Mouse (Mus musculus) kidney, postnatal 0 days (tissue): ENCODE measurements at regions not wholly inside any gene's neighbourhood (a gene's known extent, or its start where the extent isn't known, plus 50 kb on each side); places are given as distances from the start of the nearest gene placed in this dataset.

Source experiments
- ATAC-seq: fragments of 200-750 bp; cut with Nextera tagmentation; replicated peaks from 2 replicates; pipeline ENCODE4 v1.8.0; 2017; ENCODE audit warnings: low read depth, moderate number of reproducible peaks, moderate TSS enrichment, moderate library complexity; ENCODE audit not compliant: low FRiP score
- DNase-seq: peaks from one replicate; pipeline ENCODE4 v3.0.0-alpha.2; 2016; ENCODE audit warnings: low spot score
- H3K27ac ChIP-seq: fragments of 300-500 bp; sonication (generic); 2 replicates; pipeline ENCODE4 v1.5.1; 2014; ENCODE audit warnings: mild to moderate bottlenecking
- H3K27me3 ChIP-seq: fragments of 300-500 bp; sonication (generic); 2 replicates; pipeline ENCODE4 v1.6.1; 2014; ENCODE audit warnings: low read length, mixed read lengths; ENCODE audit not compliant: insufficient read depth
- H3K36me3 ChIP-seq: fragments of 300-500 bp; sonication (generic); 2 replicates; pipeline ENCODE4 v1.6.1; 2014; ENCODE audit warnings: low read length, mixed read lengths; ENCODE audit not compliant: insufficient read depth
- H3K4me1 ChIP-seq: fragments of 300-500 bp; sonication (generic); replicated peaks from 2 replicates; pipeline ENCODE4 v1.6.1; 2014; ENCODE audit warnings: antibody characterized with exemption, low read length, mixed read lengths; ENCODE audit not compliant: insufficient read depth
- H3K4me2 ChIP-seq: fragments of 300-500 bp; sonication (generic); 2 replicates; pipeline ENCODE4 v1.6.1; 2014; ENCODE audit warnings: mild to moderate bottlenecking, low read length, moderate library complexity, mixed read lengths
- H3K4me3 ChIP-seq: fragments of 300-500 bp; sonication (generic); replicated peaks from 2 replicates; pipeline ENCODE4 v1.5.1; 2014; ENCODE audit warnings: low read depth, low read length
- H3K9ac ChIP-seq: fragments of 300-500 bp; sonication (generic); 2 replicates; pipeline ENCODE4 v1.6.1; 2014; ENCODE audit warnings: low read depth, low read length
- H3K9me3 ChIP-seq: fragments of 300-500 bp; sonication (generic); replicated peaks from 2 replicates; pipeline ENCODE4 v1.6.1; 2016; ENCODE audit warnings: low read length, inconsistent platforms, mixed read lengths
- CTCF ChIP-seq: IDR thresholded peaks from 2 replicates; pipeline ENCODE4 v1.5.1; 2016; ENCODE audit warnings: antibody characterized with exemption, low read depth, mild to moderate bottlenecking, moderate library complexity
- WGBS: fragments of 180-500 bp; shearing (Covaris S2); extraction: QIAGEN DNeasy Blood & Tissue Kit; methylation state at CpG from one replicate; pipeline ENCODE4 v1.1.7; 2014; 5-methylcytosine and 5-hydroxymethylcytosine counted together

GRCm38 (mm10) chr11:111177516-111177915, 111.6 kb downstream of the Kcnj2 start:
- H3K4me2 ChIP-seq, result no peak overlapping the region
- H3K9me3 ChIP-seq, result no peaks in the 10 kb centered on the region
- no peaks in the 10 kb centered on the region for H3K27me3 ChIP-seq
- no peaks in the 10 kb centered on the region for H3K36me3 ChIP-seq
- no peak overlapping the region for H3K27ac ChIP-seq
- DNase-seq (no peak), ATAC-seq (no peak)
- no peaks in the 10 kb centered on the region for H3K4me1 ChIP-seq
- no peak overlapping the region for H3K9ac ChIP-seq
- H3K4me3 ChIP-seq, result no peak overlapping the region
- no peak for TF ChIP-seq CTCF
- 81% methylated on average over 4 of the region's 4 CpGs for WGBS

GRCm38 (mm10) chr11:111197422-111197821, 131.5 kb downstream of the Kcnj2 start:
- Histone ChIP-seq H3K9ac (no peak overlapping the region), H3K36me3 (no peaks in the 10 kb centered on the region), H3K4me2 (no peak overlapping the region), H3K27me3 (no peaks in the 10 kb centered on the region), H3K9me3 (no peaks in the 10 kb centered on the region), H3K4me3 (no peak overlapping the region), H3K4me1 (no peaks in the 10 kb centered on the region), H3K27ac (no peak overlapping the region)
- DNase-seq, result no peak
- no peak for TF ChIP-seq CTCF
- ATAC-seq, result no peak
- WGBS, result 77% methylated on average over 4 of the region's 4 CpGs

DNA sequence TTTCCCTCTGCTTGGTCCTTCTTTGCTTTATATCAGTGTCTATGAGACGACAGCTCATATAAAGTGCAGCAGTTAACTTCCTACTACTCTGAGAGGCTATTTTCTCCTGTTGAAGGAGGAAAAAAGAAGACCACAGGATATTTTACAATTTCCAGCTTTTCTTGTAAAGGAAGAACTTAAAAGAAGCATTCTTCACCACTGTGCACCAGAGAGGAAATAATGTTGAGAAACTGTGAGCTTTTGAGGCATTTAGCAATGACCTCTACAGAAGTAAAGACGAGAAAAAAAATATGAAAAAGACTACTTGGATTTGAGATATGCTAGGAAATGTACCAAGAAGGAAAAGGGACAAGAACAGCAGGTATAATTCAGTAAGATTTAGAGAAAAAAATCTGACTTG, 134.5 kb downstream of the Kcnj2 start:
- DNase-seq, result no peak
- TF ChIP-seq CTCF, result no peak
- Histone ChIP-seq H3K4me3 (no peak overlapping the region), H3K9me3 (no peaks in the 10 kb centered on the region), H3K27ac (no peak overlapping the region), H3K27me3 (no peaks in the 10 kb centered on the region), H3K4me1 (no peaks in the 10 kb centered on the region), H3K4me2 (no peak overlapping the region), H3K36me3 (no peaks in the 10 kb centered on the region), H3K9ac (no peak overlapping the region)
- ATAC-seq, result no peak
- 52% methylated on average over 2 of the region's 2 CpGs for WGBS

- Histone ChIP-seq H3K27ac (no peak overlapping the region), H3K4me1 (no peaks in the 10 kb centered on the region), H3K4me2 (no peak overlapping the region), H3K27me3 (no peaks in the 10 kb centered on the region), H3K36me3 (no peaks in the 10 kb centered on the region), H3K9ac (no peak overlapping the region), H3K4me3 (no peak overlapping the region), H3K9me3 (no peaks in the 10 kb centered on the region)
- no peak for TF ChIP-seq CTCF
- no peak for ATAC-seq
- DNase-seq, result no peak
Observed at GRCm38 (mm10) chr11:111202780-111203179, 136.8 kb downstream of the Kcnj2 start.

DNA sequence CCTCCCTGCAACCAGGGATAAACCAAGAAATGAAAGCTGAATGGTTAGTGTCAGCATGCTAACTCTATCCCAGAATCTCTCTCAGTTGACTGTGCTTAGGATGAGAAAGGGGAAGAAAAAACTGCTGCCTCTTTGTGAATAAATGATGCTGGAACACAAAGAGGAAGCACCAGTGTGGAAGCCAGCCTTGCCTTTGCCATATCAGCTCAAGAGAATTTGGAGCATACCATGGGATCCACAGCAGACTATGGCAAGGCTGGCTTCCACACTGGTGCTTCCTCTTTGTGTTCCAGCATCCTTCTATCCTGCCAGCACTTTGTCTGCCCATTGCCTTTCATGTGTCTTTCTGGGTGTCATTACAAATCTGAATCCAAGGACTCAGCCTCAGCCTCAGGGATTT, 144.6 kb downstream of the Kcnj2 start:
- no peak for TF ChIP-seq CTCF
- no peak overlapping the region for H3K4me3 ChIP-seq

DNA sequence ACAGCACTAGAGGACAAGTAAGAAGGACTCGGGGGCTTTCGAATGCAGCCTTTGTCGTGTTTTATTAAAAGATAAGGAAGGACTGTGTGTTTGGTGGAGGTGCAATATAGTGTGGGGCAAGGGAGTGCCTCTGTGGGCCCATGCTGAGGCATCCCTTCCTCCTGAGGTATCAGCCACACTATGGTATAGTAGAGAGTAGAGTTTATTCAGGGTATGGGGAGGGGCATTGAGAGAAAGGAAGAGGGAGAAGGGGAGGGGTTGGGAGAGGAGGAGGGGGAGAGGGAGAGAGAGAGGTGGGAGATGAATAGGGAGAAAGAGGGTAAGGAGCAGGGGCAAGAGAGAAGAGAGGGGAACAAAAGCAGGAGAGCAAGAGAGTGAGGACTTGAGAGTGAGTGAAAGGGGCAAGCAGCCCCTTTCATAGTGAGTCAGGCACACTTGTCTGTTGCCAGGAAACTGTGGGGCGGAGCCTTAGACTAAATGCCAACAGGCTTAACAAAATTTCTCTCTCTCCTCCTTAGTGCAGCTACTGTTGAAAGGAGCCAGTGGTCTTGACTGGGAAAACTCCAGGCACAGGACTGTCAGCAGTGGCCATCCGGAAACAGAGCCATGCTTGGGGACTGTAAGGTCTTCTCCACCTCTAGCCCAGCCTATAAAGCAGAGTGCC, 146.2 kb downstream of the Kcnj2 start:
- no peaks in the 10 kb centered on the region for H3K36me3 ChIP-seq
- H3K9ac ChIP-seq, result no peak overlapping the region
- 85% methylated on average over 5 of the region's 5 CpGs for WGBS
- TF ChIP-seq CTCF, result no peak
- H3K4me1 ChIP-seq, result no peaks in the 10 kb centered on the region
- DNase-seq, result no peak
- no peak for ATAC-seq
- no peak overlapping the region for H3K4me3 ChIP-seq
- H3K4me2 ChIP-seq, result no peak overlapping the region
- no peaks in the 10 kb centered on the region for H3K27me3 ChIP-seq
- H3K27ac ChIP-seq, result no peak overlapping the region
- no peaks in the 10 kb centered on the region for H3K9me3 ChIP-seq

More for the DNA sequence above, 144.6 kb downstream of the Kcnj2 start:
- H3K9me3 ChIP-seq, result no peaks in the 10 kb centered on the region
- H3K4me2 ChIP-seq, result no peak overlapping the region
- no peak overlapping the region for H3K9ac ChIP-seq
- no peaks in the 10 kb centered on the region for H3K4me1 ChIP-seq
- H3K27ac ChIP-seq, result no peak overlapping the region
- no peak for ATAC-seq
- H3K27me3 ChIP-seq, result no peaks in the 10 kb centered on the region
- H3K36me3 ChIP-seq, result no peaks in the 10 kb centered on the region
- DNase-seq, result no peak

GRCm38 (mm10) chr11:111212702-111213328, 146.9 kb downstream of the Kcnj2 start:
- DNase-seq (peak; percentile 16), ATAC-seq (no peak)
- no peaks in the 10 kb centered on the region for H3K36me3 ChIP-seq
- H3K4me3 ChIP-seq, result no peak overlapping the region
- TF ChIP-seq CTCF, result no peak
- no peaks in the 10 kb centered on the region for H3K4me1 ChIP-seq
- no peak overlapping the region for H3K9ac ChIP-seq
- H3K4me2 ChIP-seq, result no peak overlapping the region
- no peak overlapping the region for H3K27ac ChIP-seq
- no peaks in the 10 kb centered on the region for H3K27me3 ChIP-seq
- WGBS, result 37% methylated on average over 5 of the region's 5 CpGs
- H3K9me3 ChIP-seq, result no peaks in the 10 kb centered on the region
